Mouse (Mus musculus): ENCODE data around the gene Depdc1a. TPM values are rescaled to one million over a fixed set of nuclear protein-coding genes. Genes with fewer than 3 reads are reported as not detected.
"Not testable (repeated sequence)": the region's sequence is repeated elsewhere in the genome, so short reads cannot be mapped to it uniquely, and the experiment has no call there.

The Depdc1a gene
- under 1 TPM in 1 of 2 experiments, not detected in 1; 0.10 TPM for total RNA-seq (2021)
- long read RNA-seq, experiment 1 = 0 reads
- long read RNA-seq, experiment 2 = 0 reads

- peak; percentile 83 to 88 for DNase-seq (ENCODE audit: low spot score in 2 of 2)
- peak within 1 kb of the TSS; percentile 91 for H3K27ac ChIP-seq
- peak within 1 kb of the TSS; percentile 77 for H3K4me3 ChIP-seq
- TF ChIP-seq CTCF (conservative IDR thresholded peaks at IDR 0.05) = 0 out of 2 replicates have a peak, but pooled peaks have one; percentile 15
These were observed at the start of gene Depdc1a for GRCm38 (mm10) chr3:159495243-159495801. Depdc1a (plus strand) TSS chr3:159495433.

- Histone ChIP-seq H3K4me3 (no peak overlapping the region), H3K27ac (no peak overlapping the region)
- TF ChIP-seq CTCF (conservative IDR thresholded peaks at IDR 0.05) = no peak
These were observed 25.2 kb upstream of the Depdc1a start for GRCm38 (mm10) chr3:159470059-159470458.

GRCm38 (mm10) chr3:159475465-159475864 lies 19.8 kb upstream of the Depdc1a start:
- H3K4me3 ChIP-seq = no peak overlapping the region
- no peak overlapping the region for H3K27ac ChIP-seq
- DNase-seq (ENCODE audit: low spot score in 2 of 2) = no peak
- TF ChIP-seq CTCF (conservative IDR thresholded peaks at IDR 0.05) = no peak

More at GRCm38 (mm10) chr3:159470059-159470458, 25.2 kb upstream of the Depdc1a start:
- DNase-seq (ENCODE audit: low spot score in 2 of 2) = no peak

GRCm38 (mm10) chr3:159477250-159477962 lies 17.8 kb upstream of the Depdc1a start:
- TF ChIP-seq CTCF (conservative IDR thresholded peaks at IDR 0.05) = no peak

GRCm38 (mm10) chr3:159494709-159495108 lies 524 bp upstream of the Depdc1a start:
- Histone ChIP-seq H3K27ac (peak overlapping the region; percentile 91), H3K4me3 (peak overlapping the region; percentile 77)
- not testable (repeated sequence) for DNase-seq (ENCODE audit: low spot score in 2 of 2)

More at GRCm38 (mm10) chr3:159477250-159477962, 17.8 kb upstream of the Depdc1a start:
- Histone ChIP-seq H3K27ac (no peak overlapping the region), H3K4me3 (no peak overlapping the region)
- no peak for DNase-seq (ENCODE audit: low spot score in 2 of 2)

- no peak for DNase-seq (ENCODE audit: low spot score in 2 of 2)
- no peak overlapping the region for H3K27ac ChIP-seq
- TF ChIP-seq CTCF (conservative IDR thresholded peaks at IDR 0.05) = no peak
- H3K4me3 ChIP-seq = no peak overlapping the region
These were observed 13.7 kb downstream of the Depdc1a start for GRCm38 (mm10) chr3:159508899-159509298.

GRCm38 (mm10) chr3:159528563-159528962 lies 33.3 kb downstream of the Depdc1a start:
- no peak for TF ChIP-seq CTCF (conservative IDR thresholded peaks at IDR 0.05)
- no peak overlapping the region for H3K4me3 ChIP-seq
- no peak for DNase-seq (ENCODE audit: low spot score in 2 of 2)
- no peak overlapping the region for H3K27ac ChIP-seq

- H3K4me3 ChIP-seq = no peak overlapping the region
- DNase-seq (ENCODE audit: low spot score in 2 of 2) = peak; percentile 15 to 43
- H3K27ac ChIP-seq = no peak overlapping the region
- TF ChIP-seq CTCF (conservative IDR thresholded peaks at IDR 0.05) = peak; percentile 88
These were observed 53.1 kb downstream of the Depdc1a start for GRCm38 (mm10) chr3:159548303-159548702.

- TF ChIP-seq CTCF (conservative IDR thresholded peaks at IDR 0.05) = no peak
- H3K27ac ChIP-seq = no peak overlapping the region
- no peak overlapping the region for H3K4me3 ChIP-seq
- DNase-seq (ENCODE audit: low spot score in 2 of 2) = no peak
These were observed 55.0 kb downstream of the Depdc1a start for GRCm38 (mm10) chr3:159550224-159550623.

Other genes with a start within 250 kb of the Depdc1a start
- under 1 TPM in 1 of 2 experiments, not detected in 1; 0.46 TPM for gene Rpe65, start 103.7 kb downstream of the Depdc1a start, total RNA-seq (2021)

Measured in layer of hippocampus, adult 2 months (tissue).